Mouse (Mus musculus) brain, embryonic 14.5 days (tissue): ENCODE results near the gene Zfp804a.

ENCODE experiments used
- CTCF ChIP-seq: fragments of 200-500 bp; IDR thresholded peaks from 2 replicates; pipeline ENCODE4 v1.5.1; 2012; ENCODE audit warnings: inconsistent platforms, mild to moderate bottlenecking, moderate library complexity, borderline replicate concordance; ENCODE audit not compliant: insufficient read depth, insufficient read length; ENCODE audit errors: extremely low read depth
- POLR2A ChIP-seq: fragments of 200-500 bp; IDR thresholded peaks from 2 replicates; pipeline ENCODE4 v1.6.1; 2012; ENCODE audit warnings: mild to moderate bottlenecking, inconsistent platforms, borderline replicate concordance; ENCODE audit not compliant: poor library complexity, insufficient read depth, insufficient read length, severe bottlenecking; ENCODE audit errors: extremely low read depth

- TF ChIP-seq CTCF (no peak), POLR2A (no peak)
Measured at GRCm38 (mm10) chr2:82113148-82113547, 60.1 kb downstream of the Zfp804a start.
